Comparison of ENCODE assay signal across 8 mouse cellular contexts in genomic region chr2:127070435-127070841, GRCm38 (mm10). TPM values are rescaled to one million over a fixed set of nuclear protein-coding genes. Genes with fewer than 3 reads are reported as not detected.
DNase-seq lines count a peak whose midpoint lies in the region; ATAC-seq and TF ChIP-seq lines count a peak whose summit lies in the region.

Gene Blvra, plus strand, starts transcription at chr2:127070665.

- ATAC-seq in cerebellum, adult (ENCODE audit: insufficient number of reproducible peaks, low FRiP score, low TSS enrichment): peak; percentile 99
- ATAC-seq in forebrain, embryonic 13.5 days: peak; percentile 100
- peak; percentile 100 for ATAC-seq in liver, postnatal 0 days
- peak; percentile 99 for ATAC-seq in neural tube, embryonic 14.5 days (ENCODE audit: low read depth)

- peak within 1 kb of the TSS; percentile 59 for H3K4me3 ChIP-seq in ES-Bruce4 (ENCODE audit: low read depth, low read length)
- H3K4me3 ChIP-seq in forebrain, embryonic 13.5 days: peak within 1 kb of the TSS; percentile 56
- peak within 1 kb of the TSS; percentile 74 for H3K4me3 ChIP-seq in liver, postnatal 0 days (ENCODE audit: low read depth, low read length)
- H3K4me3 ChIP-seq in neural tube, embryonic 14.5 days (ENCODE audit: low read depth, low read length): peak within 1 kb of the TSS; percentile 67

- H3K9me3 ChIP-seq in ES-Bruce4 (replicated peaks; ENCODE audit: control insufficient read depth, insufficient read depth, low read length, poor library complexity, severe bottlenecking): no peaks in the 10 kb centered on the region
- H3K9me3 ChIP-seq in forebrain, embryonic 13.5 days (replicated peaks): no peaks in the 10 kb centered on the region
- H3K9me3 ChIP-seq in liver, postnatal 0 days (ENCODE audit: low read length): no peaks in the 10 kb centered on the region
- H3K9me3 ChIP-seq in neural tube, embryonic 14.5 days (ENCODE audit: control insufficient read depth, low read length): no peaks in the 10 kb centered on the region

- DNase-seq in heart, postnatal 10 days: peak; percentile 91 to 94
- DNase-seq in large intestine, adult 2 months (ENCODE audit: low read depth, low spot score): peak; percentile 81
- DNase-seq in liver, postnatal 0 days: peak; percentile 90
- DNase-seq in testis, postnatal 10 days (ENCODE audit: low spot score): peak; percentile 88

- no peak for TF ChIP-seq EP300 in ES-Bruce4 (IDR thresholded peaks at IDR 0.05; ENCODE audit: insufficient read depth, low read depth, low read length)
- no peak for TF ChIP-seq EP300 in liver, postnatal 0 days (IDR thresholded peaks at IDR 0.05; ENCODE audit: low read depth)

- intact Hi-C loops in heart, postnatal 10 days (cut with DNase I): no loop called here

- H3K36me3 ChIP-seq in ES-Bruce4 (ENCODE audit: control insufficient read depth, insufficient read depth, low read length, poor library complexity, severe bottlenecking): no peaks in the 10 kb centered on the region; the same call in 1 of the 2 replicates
- peaks cover 12% of the 10 kb centered on the region for H3K36me3 ChIP-seq in forebrain, embryonic 13.5 days (ENCODE audit: poor library complexity, severe bottlenecking)
- H3K36me3 ChIP-seq in liver, postnatal 0 days (replicated peaks; ENCODE audit: insufficient read depth, low read length): peaks cover 6% of the 10 kb centered on the region; the same call in 1 of the 2 replicates
- H3K36me3 ChIP-seq in neural tube, embryonic 14.5 days (ENCODE audit: control insufficient read depth, insufficient read depth, low read length): peaks cover 19% of the 10 kb centered on the region; the same call in 1 of the 2 replicates

- peak within 1 kb of the TSS; percentile 77 for H3K4me2 ChIP-seq in forebrain, embryonic 13.5 days
- peak within 1 kb of the TSS; percentile 79 for H3K4me2 ChIP-seq in liver, postnatal 0 days (ENCODE audit: low read depth, low read length)
- H3K4me2 ChIP-seq in neural tube, embryonic 14.5 days (ENCODE audit: low read depth, low read length): peak within 1 kb of the TSS; percentile 71

- peak; percentile 63 for TF ChIP-seq POLR2A in ES-Bruce4 (IDR thresholded peaks at IDR 0.05; ENCODE audit: insufficient read depth, low read length)

- no peaks in the 10 kb centered on the region for H3K4me1 ChIP-seq in ES-Bruce4 (ENCODE audit: control insufficient read depth, insufficient read depth, low read length)
- peaks cover 15% of the 10 kb centered on the region for H3K4me1 ChIP-seq in forebrain, embryonic 13.5 days
- H3K4me1 ChIP-seq in liver, postnatal 0 days (ENCODE audit: insufficient read depth): peaks cover 8% of the 10 kb centered on the region; the same call in 1 of the 2 replicates
- H3K4me1 ChIP-seq in neural tube, embryonic 14.5 days (ENCODE audit: control insufficient read depth, insufficient read depth, low read length): no peaks in the 10 kb centered on the region

- no peak for TF ChIP-seq CTCF in ES-Bruce4 (IDR thresholded peaks at IDR 0.05; ENCODE audit: low read depth, low read length)
- TF ChIP-seq CTCF in liver, postnatal 0 days (IDR thresholded peaks at IDR 0.05; ENCODE audit: low read depth): 0 out of 2 replicates have a peak, but pooled peaks have one; percentile 8

- WGBS in forebrain, embryonic 13.5 days: under 1% methylated on average over 32 of the region's 32 CpGs
- under 1% methylated on average over 32 of the region's 32 CpGs for WGBS in large intestine, adult 2 months
- under 1% methylated on average over 29 of the region's 32 CpGs for WGBS in liver, postnatal 0 days (ENCODE audit: insufficient replicate concordance)
- WGBS in neural tube, embryonic 14.5 days: under 1% methylated on average over 32 of the region's 32 CpGs

- H3K9ac ChIP-seq in ES-Bruce4 (ENCODE audit: low read depth, poor library complexity, severe bottlenecking): peak within 1 kb of the TSS; percentile 90
- peak within 1 kb of the TSS; percentile 76 for H3K9ac ChIP-seq in forebrain, embryonic 13.5 days
- H3K9ac ChIP-seq in liver, postnatal 0 days (replicated peaks): peak within 1 kb of the TSS; percentile 79
- H3K9ac ChIP-seq in neural tube, embryonic 14.5 days (replicated peaks; ENCODE audit: low read depth, low read length): peak within 1 kb of the TSS; percentile 79

- peak within 1 kb of the TSS; percentile 60 for H3K27ac ChIP-seq in ES-Bruce4 (ENCODE audit: insufficient read depth, low read length)
- peak within 1 kb of the TSS; percentile 44 for H3K27ac ChIP-seq in forebrain, embryonic 13.5 days
- peak within 1 kb of the TSS; percentile 52 for H3K27ac ChIP-seq in liver, postnatal 0 days (ENCODE audit: low read depth)
- H3K27ac ChIP-seq in neural tube, embryonic 14.5 days (ENCODE audit: low read depth, low read length): peak within 1 kb of the TSS; percentile 66; the same call in 1 of the 2 replicates

- H3K27me3 ChIP-seq in ES-Bruce4 (ENCODE audit: control insufficient read depth, insufficient read depth, low read length, poor library complexity, severe bottlenecking): no peaks in the 10 kb centered on the region
- no peaks in the 10 kb centered on the region for H3K27me3 ChIP-seq in forebrain, embryonic 13.5 days
- no peaks in the 10 kb centered on the region for H3K27me3 ChIP-seq in liver, postnatal 0 days (ENCODE audit: insufficient read depth, low read length)
- no peaks in the 10 kb centered on the region for H3K27me3 ChIP-seq in neural tube, embryonic 14.5 days (ENCODE audit: control insufficient read depth, insufficient read depth, low read length)

RNA-seq across cellular contexts. Expression of gene Blvra, which starts in this region (rescaled TPM):
- 14.8 and 18.3 TPM in 2 replicates for polyA plus RNA-seq in ES-Bruce4 (2011; ENCODE audit: insufficient read depth, insufficient read length, low read depth, missing spikeins)
- 22.3 and 24.1 TPM in 2 replicates for polyA plus RNA-seq in forebrain, embryonic 13.5 days (2015; fragmentation: Nextera tagmentation; extraction: Ambion mirVana)
- total RNA-seq in heart, postnatal 10 days (2021): 10 to 100 TPM; 23.0 to 26.1 TPM
- polyA plus RNA-seq in large intestine, adult 2 months (2012; rRNA removed): 13.2 and 14.3 TPM in 2 replicates
- 41.8 and 41.9 TPM in 2 replicates for polyA plus RNA-seq in liver, postnatal 0 days (2015; fragmentation: Nextera tagmentation; extraction: Ambion mirVana)
- polyA plus RNA-seq in neural tube, embryonic 14.5 days (2014; fragmentation: Nextera tagmentation; extraction: Ambion mirVana): 36.3 and 37.3 TPM in 2 replicates

Comparison
In these comparisons a context has a peak if more than half of its experiments do, and no peak if none do; other contexts are left out.
1. Peak in every context shown above with its lines: DNase-seq, ATAC-seq, H3K4me3 ChIP-seq and H3K27ac ChIP-seq.